Mouse (Mus musculus) liver, embryonic 15.5 days (tissue): Measurements from ENCODE around the gene Ppp2r2c. TPM values are rescaled to one million over a fixed set of nuclear protein-coding genes. Genes with fewer than 3 reads are reported as not detected.

Experiments used
- ATAC-seq: fragments of 200-750 bp; cut with Nextera tagmentation; 2 replicates; pipeline ENCODE4 v1.8.0; 2017; ENCODE audit warnings: moderate number of reproducible peaks, mild to moderate bottlenecking, moderate library complexity; ENCODE audit not compliant: insufficient read depth
- H3K27ac ChIP-seq: fragments of 300-500 bp; sonication (generic); replicated peaks from 2 replicates; pipeline ENCODE4 v1.5.1; 2015; ENCODE audit warnings: mild to moderate bottlenecking, inconsistent platforms
- H3K27me3 ChIP-seq: fragments of 300-500 bp; sonication (generic); 2 replicates; pipeline ENCODE4 v1.6.1; 2015; ENCODE audit warnings: mild to moderate bottlenecking, inconsistent platforms
- H3K36me3 ChIP-seq: fragments of 300-500 bp; sonication (generic); replicated peaks from 2 replicates; pipeline ENCODE4 v1.6.1; 2015; ENCODE audit warnings: moderate library complexity, mild to moderate bottlenecking, inconsistent platforms
- H3K4me1 ChIP-seq: fragments of 300-500 bp; sonication (generic); replicated peaks from 2 replicates; pipeline ENCODE4 v1.6.1; 2015; ENCODE audit warnings: inconsistent platforms
- H3K4me2 ChIP-seq: fragments of 300-500 bp; sonication (generic); 2 replicates; pipeline ENCODE4 v1.6.1; 2015; ENCODE audit warnings: moderate library complexity, mild to moderate bottlenecking, inconsistent platforms
- H3K4me3 ChIP-seq: fragments of 300-500 bp; sonication (generic); replicated peaks from 2 replicates; pipeline ENCODE4 v1.5.1; 2015; ENCODE audit warnings: mild to moderate bottlenecking, inconsistent platforms
- H3K9ac ChIP-seq: fragments of 300-500 bp; sonication (generic); 2 replicates; pipeline ENCODE4 v1.6.1; 2015; ENCODE audit warnings: moderate library complexity, mild to moderate bottlenecking, inconsistent platforms
- H3K9me3 ChIP-seq: fragments of 300-500 bp; sonication (generic); replicated peaks from 2 replicates; pipeline ENCODE4 v1.6.1; 2016; ENCODE audit warnings: inconsistent platforms
- whole genome bisulfite sequencing: fragments of 180-500 bp; shearing (Covaris S2); methylation state at CpG from one replicate; pipeline ENCODE4 v1.1.7; 2015; ENCODE audit warnings: mixed read lengths; ENCODE audit not compliant: insufficient replicate concordance; 5-methylcytosine and 5-hydroxymethylcytosine counted together
- polyA plus RNA-seq: library from polyadenylated mRNA; unstranded; fragments of >200 nt; fragmentation: Nextera tagmentation; extraction: Ambion mirVana; gene quantifications from 2 replicates; pipeline ENCODE4 v1.2.1, GENCODE M21; 2015

Ppp2r2c gene
- polyA plus RNA-seq, 1 experiment from 2014 or later = not detected

GRCm38 (mm10) chr5:36897999-36898398, 29.7 kb downstream of the Ppp2r2c start:
- Histone ChIP-seq H3K4me1 (no peaks in the 10 kb centered on the region), H3K27me3 (no peaks in the 10 kb centered on the region), H3K36me3 (no peaks in the 10 kb centered on the region), H3K9ac (no peak overlapping the region), H3K4me2 (no peak overlapping the region), H3K9me3 (no peaks in the 10 kb centered on the region), H3K27ac (no peak overlapping the region), H3K4me3 (no peak overlapping the region)
- WGBS = 72% methylated on average over 8 of the region's 8 CpGs
- no peak for ATAC-seq

DNA sequence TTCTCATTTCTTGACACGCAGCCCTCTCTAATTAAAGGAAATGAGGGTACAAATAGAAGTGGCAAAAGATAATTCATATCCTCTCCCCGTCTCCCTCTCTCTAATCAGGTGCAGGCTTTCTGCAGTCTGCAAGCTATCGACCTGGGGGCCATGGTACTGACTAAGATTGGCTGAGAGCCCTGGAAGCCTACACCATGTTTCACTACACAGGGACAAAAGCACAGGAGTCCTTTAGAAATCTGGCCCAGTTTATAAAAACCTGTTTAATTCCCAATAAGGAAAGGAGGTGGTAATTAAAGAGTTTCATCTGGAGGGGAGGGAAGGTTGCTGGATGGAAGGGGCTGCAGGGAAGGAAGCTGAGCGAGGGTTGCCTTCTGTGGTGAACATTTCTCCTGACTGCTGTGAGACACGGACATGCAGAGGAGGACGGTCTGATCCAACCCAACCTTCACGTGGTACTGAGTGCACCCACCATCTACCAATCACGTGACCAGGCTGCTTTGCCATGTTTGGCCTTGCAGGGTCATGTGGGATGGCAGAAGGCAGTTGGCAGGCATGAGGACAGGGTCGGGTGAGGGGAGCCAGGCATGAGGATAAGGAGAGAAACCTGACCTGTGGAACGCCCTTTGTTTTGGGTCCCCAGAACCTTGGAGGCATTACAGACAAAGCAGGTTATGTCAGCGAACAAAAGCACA, 30.2 kb downstream of the Ppp2r2c start:
- H3K9ac ChIP-seq = no peak overlapping the region
- H3K9me3 ChIP-seq = no peaks in the 10 kb centered on the region
- H3K4me1 ChIP-seq = no peaks in the 10 kb centered on the region
- no peaks in the 10 kb centered on the region for H3K27me3 ChIP-seq
- no peak for ATAC-seq
- H3K27ac ChIP-seq = no peak overlapping the region
- H3K4me2 ChIP-seq = no peak overlapping the region
- H3K4me3 ChIP-seq = no peak overlapping the region
- WGBS = 58% methylated on average over 11 of the region's 11 CpGs
- H3K36me3 ChIP-seq = no peaks in the 10 kb centered on the region

GRCm38 (mm10) chr5:36899392-36899791, 31.1 kb downstream of the Ppp2r2c start:
- Histone ChIP-seq H3K4me2 (no peak overlapping the region), H3K27ac (no peak overlapping the region), H3K4me3 (no peak overlapping the region), H3K36me3 (no peaks in the 10 kb centered on the region), H3K4me1 (no peaks in the 10 kb centered on the region), H3K27me3 (no peaks in the 10 kb centered on the region), H3K9ac (no peak overlapping the region), H3K9me3 (no peaks in the 10 kb centered on the region)
- WGBS = 46% methylated on average over 5 of the region's 5 CpGs
- no peak for ATAC-seq

DNA sequence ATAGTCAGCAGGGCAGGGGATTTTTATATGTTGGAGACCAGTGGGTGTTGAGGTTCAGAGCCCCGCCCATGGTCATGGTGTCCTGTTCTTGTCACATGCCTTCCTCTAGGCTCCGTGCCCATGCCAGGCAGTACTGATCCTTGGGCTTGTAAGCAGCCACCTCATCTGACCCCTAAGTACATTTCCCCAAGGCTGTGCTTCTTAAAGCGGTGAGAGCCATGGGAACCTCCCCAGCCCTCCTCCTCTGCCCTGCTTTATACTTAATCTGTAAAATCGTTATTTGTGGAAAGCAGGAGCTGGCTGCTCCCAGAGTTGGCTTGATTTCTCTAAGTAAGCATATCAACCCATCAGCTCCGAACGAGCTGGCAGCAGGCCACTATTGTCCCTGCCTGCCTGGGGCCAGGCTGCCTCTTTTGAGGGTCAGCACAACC, 31.9 kb downstream of the Ppp2r2c start:
- WGBS = 57% methylated on average over 6 of the region's 6 CpGs
- no peaks in the 10 kb centered on the region for H3K9me3 ChIP-seq
- no peak for ATAC-seq
- no peaks in the 10 kb centered on the region for H3K36me3 ChIP-seq
- H3K4me1 ChIP-seq = no peaks in the 10 kb centered on the region
- H3K4me2 ChIP-seq = no peak overlapping the region
- H3K27me3 ChIP-seq = no peaks in the 10 kb centered on the region
- no peak overlapping the region for H3K4me3 ChIP-seq
- H3K9ac ChIP-seq = no peak overlapping the region
- no peak overlapping the region for H3K27ac ChIP-seq

DNA sequence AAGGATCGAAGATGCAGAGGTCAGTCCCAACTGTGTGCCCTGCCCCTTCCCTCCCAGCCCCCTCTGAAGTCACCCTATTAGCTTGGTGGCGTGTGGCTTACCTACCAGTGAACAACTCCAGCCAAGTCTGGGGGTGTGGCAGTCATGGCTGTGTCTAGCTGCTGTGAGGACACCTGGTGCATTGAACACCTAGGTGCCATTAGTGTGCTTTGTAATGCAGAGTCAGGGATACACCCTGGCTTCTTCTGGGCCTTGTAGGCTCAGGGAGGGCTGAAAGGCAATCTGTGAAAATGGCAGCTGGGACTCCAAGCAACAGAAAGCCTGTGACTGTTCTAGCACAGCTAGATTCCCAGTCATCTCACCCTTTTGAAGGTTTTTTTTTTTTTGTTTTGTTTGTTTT, 34.5 kb downstream of the Ppp2r2c start:
- Histone ChIP-seq H3K9me3 (no peaks in the 10 kb centered on the region), H3K9ac (no peak overlapping the region), H3K4me2 (no peak overlapping the region), H3K27ac (no peak overlapping the region), H3K36me3 (no peaks in the 10 kb centered on the region), H3K4me1 (no peaks in the 10 kb centered on the region), H3K27me3 (no peaks in the 10 kb centered on the region), H3K4me3 (no peak overlapping the region)
- WGBS = 43% methylated on average over 2 of the region's 2 CpGs
- ATAC-seq = no peak

DNA sequence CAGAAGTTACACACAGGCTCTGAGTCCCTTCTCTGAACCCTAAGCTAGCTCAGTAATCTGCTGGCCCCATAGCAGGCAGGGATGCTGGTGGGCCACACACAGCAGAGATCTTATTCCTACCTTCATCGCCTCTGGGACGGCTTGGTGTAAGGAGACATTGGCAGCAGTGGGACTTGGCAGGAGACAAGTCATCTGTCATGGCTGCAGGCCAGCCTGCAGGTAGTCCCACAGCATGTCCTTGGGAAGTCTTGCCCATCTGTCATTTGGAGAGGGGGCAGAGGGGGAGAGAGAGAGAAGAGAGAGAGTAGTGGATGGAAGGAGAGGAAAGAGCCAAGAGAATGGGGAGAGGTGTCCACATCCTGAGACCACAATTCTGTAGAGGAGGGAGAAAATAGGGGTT, 35.8 kb downstream of the Ppp2r2c start:
- ATAC-seq = no peak
- no peaks in the 10 kb centered on the region for H3K4me1 ChIP-seq
- H3K4me3 ChIP-seq = no peak overlapping the region

GRCm38 (mm10) chr5:36904703-36905102, 36.4 kb downstream of the Ppp2r2c start:
- no peak overlapping the region for H3K4me2 ChIP-seq
- H3K4me1 ChIP-seq = no peaks in the 10 kb centered on the region
- WGBS = 65% methylated on average over 9 of the region's 9 CpGs
- H3K9me3 ChIP-seq = no peaks in the 10 kb centered on the region
- no peak for ATAC-seq
- H3K4me3 ChIP-seq = no peak overlapping the region
- H3K27ac ChIP-seq = no peak overlapping the region
- no peaks in the 10 kb centered on the region for H3K36me3 ChIP-seq
- no peaks in the 10 kb centered on the region for H3K27me3 ChIP-seq
- no peak overlapping the region for H3K9ac ChIP-seq

More for the DNA sequence above, 35.8 kb downstream of the Ppp2r2c start:
- Histone ChIP-seq H3K27me3 (no peaks in the 10 kb centered on the region), H3K27ac (no peak overlapping the region), H3K36me3 (no peaks in the 10 kb centered on the region), H3K4me2 (no peak overlapping the region), H3K9ac (no peak overlapping the region), H3K9me3 (no peaks in the 10 kb centered on the region)
- WGBS = 73% methylated on average over 2 of the region's 2 CpGs

- no peak for ATAC-seq
- H3K27me3 ChIP-seq = no peaks in the 10 kb centered on the region
- H3K4me1 ChIP-seq = no peaks in the 10 kb centered on the region
- no peaks in the 10 kb centered on the region for H3K36me3 ChIP-seq
- H3K4me3 ChIP-seq = no peak overlapping the region
- H3K27ac ChIP-seq = no peak overlapping the region
- H3K9me3 ChIP-seq = no peaks in the 10 kb centered on the region
- H3K4me2 ChIP-seq = no peak overlapping the region
- 64% methylated on average over 8 of the region's 8 CpGs for WGBS
- H3K9ac ChIP-seq = no peak overlapping the region
Observed at GRCm38 (mm10) chr5:36905216-36905615, 36.9 kb downstream of the Ppp2r2c start.

DNA sequence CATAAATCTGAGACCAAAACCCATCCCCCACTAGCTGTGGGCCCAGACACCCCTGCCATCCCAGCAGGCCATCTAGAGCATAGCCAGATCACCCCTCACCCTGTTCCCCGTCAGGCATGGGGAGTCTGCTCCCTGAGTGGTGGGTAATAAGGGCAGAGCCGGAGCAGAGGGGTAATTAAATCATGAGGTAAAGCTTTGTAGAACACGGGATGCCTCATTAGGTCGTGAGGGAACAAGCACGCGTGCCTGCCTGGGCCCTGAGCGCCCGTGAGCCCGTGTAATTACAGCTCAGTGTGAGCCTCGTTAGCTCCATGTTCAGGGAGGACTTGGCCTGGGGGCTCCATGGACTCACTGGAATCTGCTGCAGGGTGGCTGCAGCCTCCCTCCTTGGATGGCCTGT, 39.4 kb downstream of the Ppp2r2c start:
- no peak overlapping the region for H3K4me3 ChIP-seq
- no peaks in the 10 kb centered on the region; the same call in 1 of the 2 replicates for H3K27me3 ChIP-seq
- no peak overlapping the region for H3K4me2 ChIP-seq
- no peak for ATAC-seq
- no peak overlapping the region for H3K9ac ChIP-seq
- no peaks in the 10 kb centered on the region for H3K36me3 ChIP-seq
- no peaks in the 10 kb centered on the region for H3K4me1 ChIP-seq
- H3K27ac ChIP-seq = no peak overlapping the region
- 50% methylated on average over 10 of the region's 10 CpGs for WGBS
- no peaks in the 10 kb centered on the region for H3K9me3 ChIP-seq

- Histone ChIP-seq H3K27me3 (no peaks in the 10 kb centered on the region; the same call in 1 of the 2 replicates), H3K9ac (no peak overlapping the region), H3K27ac (no peak overlapping the region), H3K4me2 (no peak overlapping the region), H3K4me3 (no peak overlapping the region), H3K9me3 (no peaks in the 10 kb centered on the region), H3K4me1 (no peaks in the 10 kb centered on the region), H3K36me3 (no peaks in the 10 kb centered on the region)
- ATAC-seq = no peak
- 70% methylated on average over 21 of the region's 21 CpGs for WGBS
Observed at GRCm38 (mm10) chr5:36909545-36909944, 41.2 kb downstream of the Ppp2r2c start.

DNA sequence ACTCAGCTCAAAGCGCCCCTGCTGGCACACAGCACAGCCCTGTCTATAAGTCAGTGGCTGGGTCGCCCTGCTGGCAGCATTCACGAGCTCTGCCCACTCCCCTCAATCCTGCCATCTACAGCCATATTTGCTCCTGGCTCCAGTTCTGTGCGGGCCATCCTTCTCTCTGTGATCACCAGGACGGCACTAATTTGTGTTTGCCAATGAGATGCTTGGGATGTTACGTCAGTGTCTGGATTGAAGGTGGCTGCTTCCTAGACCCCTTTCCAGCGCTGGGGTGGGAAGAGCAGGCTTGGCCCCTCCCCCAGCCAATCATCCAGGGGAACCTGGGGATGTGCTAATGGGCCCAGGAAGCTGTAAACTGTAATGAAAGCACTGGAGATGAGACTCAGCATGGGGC, 42.7 kb downstream of the Ppp2r2c start:
- no peaks in the 10 kb centered on the region for H3K36me3 ChIP-seq
- no peaks in the 10 kb centered on the region; the same call in 1 of the 2 replicates for H3K27me3 ChIP-seq
- H3K4me2 ChIP-seq = no peak overlapping the region
- no peak for ATAC-seq
- no peaks in the 10 kb centered on the region for H3K4me1 ChIP-seq
- H3K9me3 ChIP-seq = no peaks in the 10 kb centered on the region
- H3K4me3 ChIP-seq = no peak overlapping the region
- WGBS = 18% methylated on average over 7 of the region's 7 CpGs
- H3K9ac ChIP-seq = no peak overlapping the region
- no peak overlapping the region for H3K27ac ChIP-seq
